Mouse (Mus musculus): ENCODE measurements around the gene Ifi202b.

Gene Ifi202b

DNA sequence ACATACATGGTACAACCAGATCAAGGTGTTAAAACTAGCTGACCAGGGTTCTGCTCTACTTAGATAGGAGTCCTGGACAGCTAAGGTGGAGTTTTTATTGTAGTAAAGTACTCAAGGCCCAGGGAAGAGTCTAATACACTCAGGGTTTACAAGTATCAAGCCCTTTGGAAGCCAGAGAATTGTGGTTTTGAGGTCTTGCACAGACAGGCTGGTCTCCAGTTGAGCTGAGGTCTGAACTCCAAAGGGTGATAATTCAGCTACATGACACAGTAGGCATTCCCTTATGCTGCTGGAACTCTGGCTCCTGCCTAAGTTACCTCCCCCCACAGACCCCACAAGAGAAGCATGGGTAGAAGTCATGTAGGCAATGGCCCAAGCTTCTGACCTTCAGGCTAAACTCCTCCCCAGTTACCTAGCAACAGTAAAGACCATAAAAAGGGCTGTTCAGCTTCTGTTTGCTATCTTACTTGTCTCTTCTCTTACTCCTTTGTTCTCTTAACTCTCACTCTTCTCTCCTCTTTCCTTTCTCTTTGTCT, 69.2 kb downstream of the Ifi202b start:
- in situ Hi-C loops (cut with MboI; ENCODE audit: unreplicated experiment in 2 of 2), result loop anchor here in 1 of 2 experiments (5.0 kb wide), 1 partner anchor 161 kb away; no protein-coding TSS in a partner anchor
